Mouse (Mus musculus): ENCODE measurements around the gene Pnp.
"Not testable (repeated sequence)": the region's sequence is repeated elsewhere in the genome, so short reads cannot be mapped to it uniquely, and the experiment has no call there.

Gene Pnp

DNA sequence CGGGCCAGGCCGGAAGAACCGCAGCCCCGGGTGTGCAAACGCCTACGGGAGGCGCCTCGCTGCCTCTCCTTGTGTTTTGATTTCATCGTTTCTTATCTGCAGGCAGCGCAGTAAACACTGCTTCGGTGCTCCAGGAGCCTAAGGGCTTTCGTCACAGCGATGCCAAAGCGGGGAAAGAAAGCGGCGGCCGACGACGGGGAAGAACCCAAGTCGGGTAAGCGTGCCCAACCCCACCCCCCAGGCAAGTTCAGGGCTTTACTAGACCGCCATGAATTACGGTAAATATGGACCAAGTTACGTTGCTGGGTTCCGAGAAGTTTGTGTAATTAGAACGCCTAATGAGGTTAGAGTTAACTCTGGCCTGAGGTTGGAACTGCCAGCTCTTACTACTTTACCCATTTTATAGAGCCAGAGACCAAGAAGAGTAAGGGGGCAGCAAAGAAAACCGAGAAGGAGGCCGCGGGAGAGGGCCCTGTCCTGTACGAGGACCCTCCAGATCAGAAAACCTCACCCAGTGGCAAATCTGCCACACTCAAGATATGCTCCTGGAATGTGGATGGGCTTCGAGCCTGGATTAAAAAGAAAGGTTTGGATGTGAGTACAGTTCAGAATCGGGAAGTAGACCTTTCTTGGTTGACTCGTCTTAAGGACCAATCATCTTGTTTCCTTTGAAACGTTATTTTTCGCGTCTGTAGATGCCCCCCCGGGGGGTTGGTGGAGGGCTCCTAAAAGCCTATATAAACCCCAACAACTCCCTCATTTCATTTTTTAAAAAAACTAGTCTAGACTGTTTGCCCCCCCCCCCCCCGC, 5.6 kb upstream of the Pnp start:
- in situ Hi-C loops (cut with MboI; ENCODE audit: low pct_unique_long_range_greater_than_20kb in 1 of 2, low sequenced_read_pairs in 2 of 2, unreplicated experiment in 1 of 2) = loop anchor here in 1 of 2 experiments (25.0 kb wide), 1 partner anchor 1087 kb away; the partner anchor contains the start of genes Tmem253 and Zfp219

DNA sequence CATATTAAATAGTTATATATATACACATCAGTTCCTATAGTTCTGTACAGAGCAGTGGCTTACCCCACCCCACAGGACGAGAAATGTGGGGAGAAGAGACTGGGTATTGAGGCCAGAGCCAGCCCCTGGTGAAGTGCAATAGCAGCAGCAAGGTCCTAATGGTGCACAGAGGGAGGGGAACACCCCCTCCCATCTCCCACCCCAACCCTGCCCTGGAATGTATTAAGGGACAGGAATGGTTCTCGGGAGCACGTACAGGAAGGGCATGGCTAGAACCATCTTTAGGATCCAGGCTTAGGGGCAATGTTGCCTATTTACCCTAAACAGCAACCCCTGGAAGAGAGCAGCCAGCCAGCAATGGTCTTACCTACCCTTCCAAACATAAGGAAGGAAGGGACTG, 3.5 kb upstream of the Pnp start:
- in situ Hi-C loops (cut with MboI; ENCODE audit: low pct_unique_long_range_greater_than_20kb in 1 of 2, low sequenced_read_pairs in 2 of 2, unreplicated experiment in 1 of 2) = loop anchor here in 1 of 2 experiments (25.0 kb wide), 1 partner anchor 1085 kb away; the partner anchor contains the start of genes Tmem253 and Zfp219

DNA sequence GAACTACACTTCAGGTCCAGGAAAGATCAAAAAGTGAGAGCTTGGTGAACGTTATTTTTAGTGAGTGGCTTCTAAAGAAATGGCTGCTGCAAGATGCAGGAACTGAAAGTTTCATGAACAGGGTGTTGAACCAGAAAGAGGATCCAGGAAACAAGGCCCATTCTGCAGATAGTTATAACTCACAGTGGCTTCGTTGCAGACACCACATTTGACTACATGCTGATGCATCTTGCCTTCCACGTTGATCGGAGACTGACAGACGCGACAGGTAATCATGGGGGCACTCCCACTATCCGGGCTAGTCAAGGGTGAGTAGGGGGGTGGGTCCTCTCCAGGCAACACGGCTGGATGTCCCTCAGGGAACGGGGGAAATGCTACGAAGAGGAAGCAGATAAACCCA, 931 bp upstream of the Pnp start:
- in situ Hi-C loops (cut with MboI; ENCODE audit: low pct_unique_long_range_greater_than_20kb in 1 of 2, low sequenced_read_pairs in 2 of 2, unreplicated experiment in 1 of 2) = loop anchor here in 1 of 2 experiments (25.0 kb wide), 1 partner anchor 1082 kb away; the partner anchor contains the start of genes Tmem253 and Zfp219

DNA sequence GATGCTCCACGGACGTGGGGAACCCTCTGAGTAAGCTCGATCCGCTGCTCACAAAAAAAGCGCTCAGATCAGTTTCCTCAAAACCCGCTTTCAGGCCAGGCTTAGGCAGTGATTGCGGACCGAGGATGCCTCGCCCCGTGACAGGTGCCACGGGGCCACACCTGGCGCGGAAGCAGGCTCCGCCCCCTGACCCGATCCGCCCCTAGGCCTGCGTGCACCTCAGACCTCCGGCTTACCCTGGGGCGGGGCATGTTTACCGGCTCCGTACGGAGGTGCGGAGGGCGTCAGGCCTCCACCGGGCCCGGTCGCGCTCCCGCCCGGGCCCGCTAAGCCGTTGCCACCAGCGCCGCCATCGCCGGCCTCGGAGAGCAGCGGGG, 517 bp upstream of the Pnp start:
- in situ Hi-C loops (cut with MboI; ENCODE audit: low pct_unique_long_range_greater_than_20kb in 1 of 2, low sequenced_read_pairs in 2 of 2, unreplicated experiment in 1 of 2) = loop anchor here in 1 of 2 experiments (25.0 kb wide), 1 partner anchor 1082 kb away; the partner anchor contains the start of genes Tmem253 and Zfp219

DNA sequence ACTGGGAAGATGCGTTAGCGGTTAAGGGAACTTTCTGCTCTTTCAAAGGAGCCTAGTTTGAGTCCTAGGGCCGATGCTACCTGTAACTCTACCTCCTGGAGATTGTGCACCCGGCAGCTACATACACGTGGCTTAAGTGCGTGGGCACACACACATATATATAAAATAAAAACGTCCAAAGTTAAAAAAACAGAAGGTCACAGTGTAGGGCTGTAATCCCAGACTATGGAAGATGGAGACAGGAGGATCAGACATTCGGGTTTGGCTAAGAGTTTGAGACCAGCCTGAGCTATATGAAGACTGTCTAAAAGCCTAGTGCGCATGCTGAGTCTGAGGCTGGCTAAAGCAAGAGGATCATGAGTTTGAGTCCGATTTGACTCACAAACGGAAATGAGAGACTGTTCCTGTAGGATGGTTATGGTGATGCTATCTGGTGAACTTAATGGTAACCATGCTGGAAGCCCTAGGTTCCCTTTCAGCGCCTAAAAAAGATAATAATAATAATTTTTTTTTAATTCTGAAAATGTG, 675 bp downstream of the Pnp start:
- in situ Hi-C loops (cut with MboI; ENCODE audit: low pct_unique_long_range_greater_than_20kb in 1 of 2, low sequenced_read_pairs in 2 of 2, unreplicated experiment in 1 of 2) = loop anchor here in 1 of 2 experiments (25.0 kb wide), 1 partner anchor 1081 kb away; the partner anchor contains the start of genes Tmem253 and Zfp219

DNA sequence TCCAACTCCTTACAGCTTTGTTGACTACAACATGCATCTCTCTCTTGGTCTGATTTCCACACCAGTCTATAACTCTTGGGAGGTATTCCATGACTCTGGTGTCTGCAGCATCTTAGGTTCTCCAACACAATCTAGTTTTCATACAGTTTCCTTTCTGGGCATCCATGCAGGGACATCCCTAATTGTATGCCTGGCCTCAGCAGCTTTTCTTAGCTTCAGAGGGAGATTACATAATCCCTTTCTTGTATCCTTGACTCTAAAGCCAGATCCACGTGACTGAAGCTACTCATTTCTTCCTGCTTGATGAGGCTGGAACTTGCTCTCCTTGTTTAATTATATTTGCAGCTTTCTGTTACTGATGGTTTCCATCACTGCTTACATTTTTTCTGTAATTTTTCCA, 5.8 kb downstream of the Pnp start:
- in situ Hi-C loops (cut with MboI; ENCODE audit: low pct_unique_long_range_greater_than_20kb in 1 of 2, low sequenced_read_pairs in 2 of 2, unreplicated experiment in 1 of 2) = loop anchor here in 1 of 2 experiments (25.0 kb wide), 1 partner anchor 1076 kb away; the partner anchor contains the start of genes Tmem253 and Zfp219

DNA sequence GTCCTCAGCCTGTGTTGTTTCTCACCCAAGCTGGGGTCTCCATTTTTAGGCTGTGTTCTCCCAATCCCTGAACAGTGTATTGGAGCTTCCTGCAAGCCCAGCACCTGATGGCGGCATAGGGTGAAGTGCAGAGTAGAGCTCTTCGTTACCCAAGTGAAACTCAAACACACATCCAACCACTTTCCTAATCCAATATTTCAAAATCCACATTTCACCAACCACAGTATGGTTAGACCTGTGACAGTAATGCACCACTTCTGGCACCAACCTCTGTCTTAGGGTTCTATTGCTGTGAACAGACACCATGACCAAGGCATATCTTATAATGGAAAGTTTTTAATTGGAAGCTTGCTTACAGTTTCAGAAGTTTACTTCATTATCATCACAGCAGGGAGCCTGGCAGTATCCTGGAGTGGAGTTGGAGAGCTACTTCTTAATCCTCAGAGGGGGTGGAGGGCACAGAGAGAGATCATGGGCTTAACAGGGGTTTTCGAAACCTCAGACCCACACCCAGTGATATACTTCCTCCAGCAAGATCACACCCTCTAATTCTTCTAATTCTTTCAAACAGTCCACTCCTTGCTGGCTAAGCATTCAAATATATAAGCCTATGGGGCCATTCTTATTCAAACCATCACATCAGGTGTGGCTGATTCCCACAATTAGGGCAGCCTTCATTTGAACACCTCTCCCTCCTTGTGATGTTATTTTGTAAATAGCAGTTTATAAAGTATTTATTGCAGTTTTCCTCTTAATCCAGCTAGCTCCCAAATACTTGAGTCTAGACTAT, 7.4 kb downstream of the Pnp start:
- in situ Hi-C loops (cut with MboI; ENCODE audit: low pct_unique_long_range_greater_than_20kb in 1 of 2, low sequenced_read_pairs in 2 of 2, unreplicated experiment in 1 of 2) = loop anchor here in 1 of 2 experiments (25.0 kb wide), 1 partner anchor 1074 kb away; the partner anchor contains the start of genes Tmem253 and Zfp219

DNA sequence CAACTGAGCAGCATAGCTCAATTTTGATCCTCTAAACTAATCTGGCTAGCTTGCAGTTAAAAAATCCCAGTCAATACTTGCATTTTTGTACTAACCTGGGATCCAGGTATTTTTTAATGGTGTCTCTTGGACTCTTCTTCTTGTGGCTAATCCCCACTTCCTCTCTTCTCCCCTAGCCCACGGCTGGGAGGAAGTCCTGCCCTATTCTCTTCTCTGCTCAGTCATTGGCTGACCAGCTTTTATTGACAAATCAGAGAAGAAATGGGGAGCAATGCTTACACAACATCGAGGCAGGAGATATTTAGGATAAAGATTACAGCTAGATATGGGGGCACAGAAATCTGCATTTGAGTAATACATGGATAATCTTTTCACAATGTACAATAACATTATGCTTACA, 8.1 kb downstream of the Pnp start:
- in situ Hi-C loops (cut with MboI; ENCODE audit: low pct_unique_long_range_greater_than_20kb in 1 of 2, low sequenced_read_pairs in 2 of 2, unreplicated experiment in 1 of 2) = loop anchor here in 1 of 2 experiments (25.0 kb wide), 1 partner anchor 1073 kb away; the partner anchor contains the start of genes Tmem253 and Zfp219

DNA sequence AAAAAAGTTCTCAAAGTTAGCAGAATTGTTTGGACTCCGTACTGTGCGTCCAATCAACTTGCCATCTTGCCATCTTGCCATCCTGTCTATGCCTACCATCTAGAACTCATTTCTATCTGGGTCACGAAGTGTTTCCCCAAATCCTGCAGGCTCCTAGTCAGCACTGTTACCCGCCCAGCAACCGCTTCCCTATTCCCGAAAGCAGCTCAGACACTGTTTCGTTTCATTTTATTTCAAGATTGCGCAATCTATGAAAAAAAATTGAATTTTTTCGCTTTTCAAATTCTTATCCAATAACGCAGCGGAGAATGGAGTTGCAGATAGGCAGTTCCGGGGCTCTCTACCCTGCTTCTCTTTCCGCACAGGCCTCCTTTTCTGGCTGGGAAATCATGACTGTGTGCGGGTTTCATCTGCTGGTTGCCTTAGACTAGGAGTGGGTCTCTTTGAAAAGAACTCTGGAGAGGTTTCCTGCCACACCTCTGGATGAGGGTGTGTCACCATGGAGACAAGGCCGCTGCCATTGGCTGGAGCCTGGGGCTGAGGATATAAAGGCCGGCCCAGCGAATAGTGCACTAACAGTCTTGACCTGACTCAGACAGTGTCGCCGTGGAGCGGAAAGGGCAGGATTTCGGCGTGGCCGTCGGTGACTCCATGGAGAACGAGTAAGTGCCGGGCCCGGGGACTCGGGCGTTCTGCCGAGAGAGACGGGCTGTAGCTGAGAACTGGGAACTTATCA, 13.2 kb downstream of the Pnp start, which contains the start of gene Gm49342:
Gm49342 (plus strand) TSS at position 586 of the 736 bp plus-strand sequence.
- in situ Hi-C loops (cut with MboI; ENCODE audit: low pct_unique_long_range_greater_than_20kb in 1 of 2, low sequenced_read_pairs in 2 of 2, unreplicated experiment in 1 of 2) = loop anchor here in 1 of 2 experiments (25.0 kb wide), 1 partner anchor 1068 kb away; the partner anchor contains the start of genes Tmem253 and Zfp219

DNA sequence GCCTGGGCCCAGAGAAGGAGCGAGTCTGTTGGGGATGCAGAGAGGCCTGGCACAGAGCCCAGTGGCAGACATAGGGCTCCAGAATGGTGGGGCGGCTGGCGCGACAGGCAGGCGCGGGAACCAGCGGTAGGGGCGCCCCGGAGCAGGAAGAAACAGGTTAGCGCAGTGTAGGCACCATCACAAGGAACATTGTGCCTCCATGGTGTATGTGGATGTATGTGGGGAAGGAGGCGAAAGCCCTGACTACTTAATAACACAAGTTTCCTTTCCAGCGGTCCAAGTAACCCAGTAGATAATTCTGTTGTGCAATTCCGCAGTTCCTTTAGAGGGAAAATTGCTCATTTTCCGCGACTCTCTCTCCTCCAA, 13.8 kb downstream of the Pnp start:
- in situ Hi-C loops (cut with MboI; ENCODE audit: low pct_unique_long_range_greater_than_20kb in 1 of 2, low sequenced_read_pairs in 2 of 2, unreplicated experiment in 1 of 2) = loop anchor here in 1 of 2 experiments (25.0 kb wide), 1 partner anchor 1068 kb away; the partner anchor contains the start of genes Tmem253 and Zfp219

DNA sequence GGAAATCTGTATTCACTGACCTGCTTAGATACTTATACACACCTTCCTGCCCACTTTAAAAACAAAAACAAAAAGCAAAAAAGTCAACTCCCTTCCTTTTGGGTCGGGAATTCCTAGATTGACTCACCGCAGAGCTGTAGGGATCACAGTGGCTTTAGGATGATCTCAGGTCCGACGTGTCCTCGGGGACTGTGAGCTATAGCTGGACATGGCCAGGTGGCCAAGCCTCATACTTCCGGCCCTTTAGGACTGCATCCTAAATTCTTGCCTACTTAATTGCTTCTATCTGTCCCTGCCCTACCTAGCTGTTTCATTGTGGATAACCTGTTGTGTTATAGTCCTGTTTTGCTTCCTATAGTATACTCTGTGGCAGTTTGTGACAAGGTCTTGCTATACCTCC, 14.2 kb downstream of the Pnp start:
- in situ Hi-C loops (cut with MboI; ENCODE audit: low pct_unique_long_range_greater_than_20kb in 1 of 2, low sequenced_read_pairs in 2 of 2, unreplicated experiment in 1 of 2) = loop anchor here in 1 of 2 experiments (25.0 kb wide), 1 partner anchor 1067 kb away; the partner anchor contains the start of genes Tmem253 and Zfp219

DNA sequence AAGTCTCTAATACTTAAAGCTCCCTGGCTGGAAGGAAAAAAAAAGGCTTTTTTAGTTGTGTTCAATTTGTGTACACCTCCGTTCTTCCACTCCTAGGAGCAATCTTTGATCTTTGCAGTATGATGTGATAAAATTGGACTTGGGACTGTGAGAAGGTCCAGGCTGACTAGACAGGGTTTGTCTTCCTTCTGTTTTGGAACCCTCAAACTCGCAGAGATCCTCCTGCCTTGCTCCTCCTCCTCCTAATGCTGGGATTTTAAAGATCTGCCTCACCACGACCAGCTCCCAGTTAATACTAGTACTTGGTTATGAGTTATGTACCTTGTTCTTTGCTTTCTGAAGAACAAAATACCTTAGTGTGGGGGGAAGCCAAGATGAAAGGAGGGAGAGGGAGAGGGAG, 14.6 kb downstream of the Pnp start:
- in situ Hi-C loops (cut with MboI; ENCODE audit: low pct_unique_long_range_greater_than_20kb in 1 of 2, low sequenced_read_pairs in 2 of 2, unreplicated experiment in 1 of 2) = loop anchor here in 1 of 2 experiments (25.0 kb wide), 1 partner anchor 1067 kb away; the partner anchor contains the start of genes Tmem253 and Zfp219

DNA sequence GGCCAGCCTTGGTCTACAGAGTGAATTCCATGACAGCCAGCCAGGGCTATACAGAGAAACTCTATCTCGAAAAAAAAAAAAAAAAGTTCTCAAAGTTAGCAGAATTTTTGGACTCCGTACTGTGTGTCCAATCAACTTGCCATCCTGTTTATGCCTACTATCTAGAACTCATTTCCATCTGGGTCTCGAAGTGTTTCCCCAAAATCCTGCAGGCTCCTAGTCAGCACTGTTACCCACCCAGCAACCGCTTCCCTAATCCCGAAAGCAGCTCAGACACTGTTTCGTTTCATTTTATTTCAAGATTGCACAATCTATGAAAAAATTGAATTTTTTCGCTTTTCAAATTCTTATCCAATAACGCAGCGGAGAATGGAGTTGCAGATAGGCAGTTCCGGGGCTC, 24.6 kb downstream of the Pnp start:
- in situ Hi-C loops (cut with MboI; ENCODE audit: low pct_unique_long_range_greater_than_20kb in 1 of 2, low sequenced_read_pairs in 2 of 2, unreplicated experiment in 1 of 2) = no loop called here

DNA sequence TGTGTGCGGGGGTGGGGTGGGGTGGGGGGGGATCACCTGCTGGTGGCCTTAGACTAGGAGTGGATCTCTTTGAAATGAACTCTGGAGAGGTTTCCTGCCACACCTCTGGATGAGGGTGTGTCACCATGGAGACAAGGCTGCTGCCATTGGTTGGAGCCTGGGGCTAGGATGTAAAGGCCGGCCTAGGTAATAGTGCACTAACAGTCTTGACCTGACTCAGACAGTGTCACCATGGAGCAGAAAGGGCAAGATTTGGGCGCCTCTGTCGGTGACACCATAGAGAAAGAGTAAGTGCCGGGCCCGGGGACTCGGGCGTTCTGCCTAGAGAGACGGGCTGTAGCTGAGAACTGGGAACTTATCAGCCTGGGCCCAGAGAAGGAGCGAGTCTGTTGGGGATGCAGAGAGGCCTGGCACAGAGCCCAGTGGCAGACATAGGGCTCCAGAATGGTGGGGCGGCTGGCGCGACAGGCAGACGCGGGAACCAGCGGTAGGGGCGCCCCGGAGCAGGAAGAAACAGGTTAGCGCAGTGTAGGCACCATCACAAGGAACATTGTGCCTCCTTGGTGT, 25.1 kb downstream of the Pnp start, which contains the start of gene Pnp2:
Pnp2 (plus strand) TSS at position 51 of the 567 bp plus-strand sequence.
- in situ Hi-C loops (cut with MboI; ENCODE audit: low pct_unique_long_range_greater_than_20kb in 1 of 2, low sequenced_read_pairs in 2 of 2, unreplicated experiment in 1 of 2) = not testable (repeated sequence)

DNA sequence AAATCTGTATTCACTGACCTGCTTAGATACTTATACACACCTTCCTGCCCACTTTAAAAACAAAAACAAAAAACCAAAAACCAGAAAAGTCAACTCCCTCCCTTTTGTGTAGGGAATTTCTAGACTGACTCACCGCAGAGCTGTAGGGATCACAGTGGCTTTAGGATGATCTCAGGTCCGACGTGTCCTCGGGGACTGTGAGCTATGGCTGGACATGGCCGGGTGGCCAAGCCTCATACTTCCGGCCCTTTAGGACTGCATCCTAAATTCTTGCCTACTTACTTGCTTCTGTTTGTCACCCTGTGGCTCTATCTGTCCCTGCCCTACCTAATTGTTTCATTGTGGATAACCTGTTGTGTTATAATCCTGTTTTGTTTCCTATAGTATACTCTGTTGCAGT, 25.8 kb downstream of the Pnp start:
- in situ Hi-C loops (cut with MboI; ENCODE audit: low pct_unique_long_range_greater_than_20kb in 1 of 2, low sequenced_read_pairs in 2 of 2, unreplicated experiment in 1 of 2) = not testable (repeated sequence)

DNA sequence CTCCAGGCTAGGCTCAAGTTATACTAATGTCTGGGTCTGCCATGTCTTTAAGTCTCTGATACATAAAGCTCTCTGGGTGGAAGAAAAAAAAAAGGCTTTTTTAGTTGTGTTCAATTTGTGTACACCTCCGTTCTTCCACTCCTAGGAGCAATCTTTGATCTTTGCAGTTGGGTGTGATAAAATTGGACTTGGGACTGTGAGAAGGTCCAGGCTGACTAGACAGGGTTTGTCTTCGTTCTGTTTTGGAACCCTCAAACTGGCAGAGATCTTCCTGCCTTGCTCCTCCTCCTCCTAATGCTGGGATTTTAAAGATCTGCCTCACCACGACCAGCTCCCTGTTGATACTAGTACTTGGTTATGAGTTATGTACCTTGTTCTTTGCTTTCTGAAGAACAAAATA, 26.3 kb downstream of the Pnp start:
- in situ Hi-C loops (cut with MboI; ENCODE audit: low pct_unique_long_range_greater_than_20kb in 1 of 2, low sequenced_read_pairs in 2 of 2, unreplicated experiment in 1 of 2) = not testable (repeated sequence)

DNA sequence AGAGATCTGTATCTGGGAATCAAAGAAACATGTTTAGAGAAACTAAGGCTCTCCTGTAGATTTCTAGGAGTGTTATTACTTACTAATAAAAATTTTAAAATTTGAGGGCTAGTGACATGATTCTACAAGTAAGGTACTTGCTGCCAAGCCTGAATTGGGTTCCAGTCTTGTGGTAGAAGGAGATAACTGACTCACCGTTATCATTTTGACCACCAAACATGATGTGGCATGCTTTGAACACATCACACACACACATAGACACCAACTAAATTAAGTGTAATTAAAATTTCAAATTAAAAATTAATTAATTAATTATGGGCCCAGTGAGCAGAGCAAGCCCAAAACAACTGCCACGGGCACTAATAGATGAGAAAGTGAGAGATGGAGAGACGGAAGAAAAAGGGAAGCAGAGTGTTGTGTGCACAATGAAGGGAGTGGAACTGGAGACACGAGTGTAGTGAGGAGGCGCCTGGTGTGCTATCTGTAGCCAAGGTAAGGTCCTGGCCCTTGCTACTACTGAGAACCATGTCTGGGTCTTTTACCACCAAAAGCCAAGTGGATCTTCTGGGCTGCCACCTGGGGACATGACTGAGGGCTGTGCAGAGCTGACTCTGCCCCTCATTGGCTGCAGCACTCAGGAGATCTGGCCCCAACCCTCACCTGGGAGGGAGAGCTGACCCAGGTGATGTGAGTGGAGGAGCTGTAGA, 27.6 kb downstream of the Pnp start:
- in situ Hi-C loops (cut with MboI; ENCODE audit: low pct_unique_long_range_greater_than_20kb in 1 of 2, low sequenced_read_pairs in 2 of 2, unreplicated experiment in 1 of 2) = not testable (repeated sequence)

All from mouse embryonic stem cell (cell line).